Mouse (Mus musculus): ENCODE measurements around the gene Igdcc4. TPM values are rescaled to one million over a fixed set of nuclear protein-coding genes. Genes with fewer than 3 reads are reported as not detected.
A peak's percentile ranks its signal among the peaks of the same experiment; 100 is the strongest.

The Igdcc4 gene
- polyA plus RNA-seq, 1 experiment = 9.4 TPM

DNA sequence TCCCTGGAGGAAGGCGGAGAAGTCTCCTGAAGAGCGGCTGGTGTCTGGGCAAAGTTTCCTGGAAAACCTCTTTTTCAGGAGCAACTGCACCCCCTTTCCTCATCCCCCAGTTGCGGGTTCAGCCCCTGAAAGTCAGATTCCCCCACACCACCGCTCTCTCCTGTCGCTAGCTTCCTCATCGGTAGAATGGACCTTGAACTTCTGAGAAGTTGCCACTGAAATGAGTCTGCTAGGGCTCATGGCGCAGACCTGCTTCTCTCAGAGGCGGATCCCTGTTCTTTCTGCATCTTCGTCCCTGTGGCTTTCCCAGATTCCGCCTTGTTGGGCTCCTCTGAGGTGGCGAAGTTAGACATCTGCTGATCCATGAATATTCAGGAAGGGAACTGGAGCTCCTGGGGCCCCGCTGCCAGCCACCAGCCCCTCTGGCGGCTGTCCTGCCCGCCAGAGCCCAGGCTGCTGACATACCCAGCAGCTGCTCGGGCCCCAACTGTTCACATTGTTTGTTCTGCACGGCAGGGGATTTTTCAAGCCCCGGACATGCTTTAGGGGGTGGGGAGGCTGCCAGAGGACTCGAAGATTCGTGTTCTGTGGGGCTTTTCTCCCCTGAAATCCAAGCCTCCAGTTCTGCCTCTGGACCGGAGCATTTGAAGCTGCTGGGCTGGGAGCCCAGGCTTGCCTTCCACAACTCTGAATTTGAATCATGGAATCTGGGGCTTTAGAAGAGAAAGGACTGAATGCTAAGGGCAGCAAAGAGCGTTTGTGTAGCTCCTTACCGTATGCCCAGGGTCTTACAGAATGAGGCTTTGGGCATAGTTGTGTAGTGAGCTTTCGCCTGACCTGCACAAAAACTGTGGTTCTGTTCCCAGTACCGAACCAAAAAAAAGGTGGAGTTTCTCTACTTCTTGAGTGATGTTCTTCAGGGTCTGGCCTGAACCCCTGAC, 8.1 kb downstream of the Igdcc4 start:
- H3K79me2 ChIP-seq (ENCODE audit: control insufficient read depth, insufficient read depth) = no peaks in the 10 kb centered on the region
- no peak overlapping the region for H3K4me3 ChIP-seq
- no peak overlapping the region for H3ac ChIP-seq (ENCODE audit: control insufficient read depth, insufficient read length)
- H3K36me3 ChIP-seq (ENCODE audit: control insufficient read depth, insufficient read depth) = no peaks in the 10 kb centered on the region
- H3K4me2 ChIP-seq (ENCODE audit: low read depth) = peak overlapping the region; percentile 58
- TF ChIP-seq CEBPB (IDR thresholded peaks at IDR 0.05; ENCODE audit: insufficient read depth, poor library complexity, severe bottlenecking) (no peak), POLR2A (IDR thresholded peaks at IDR 0.05; ENCODE audit: insufficient read length, low read depth) (no peak), POLR2AphosphoS2 (IDR thresholded peaks at IDR 0.05; ENCODE audit: insufficient read length, low read depth) (no peak), SRF (IDR thresholded peaks at IDR 0.05; ENCODE audit: control insufficient read depth, insufficient read length, low read depth) (no peak), TCF12 (IDR thresholded peaks at IDR 0.05; ENCODE audit: insufficient read depth, poor library complexity, severe bottlenecking) (peak; percentile 59), REST (IDR thresholded peaks at IDR 0.05; ENCODE audit: insufficient read depth, insufficient read length) (no peak), TCF3 (IDR thresholded peaks at IDR 0.05; ENCODE audit: insufficient read length, low read depth) (peak; percentile 58), E2F4 (IDR thresholded peaks at IDR 0.05; ENCODE audit: insufficient read depth) (no peak), MYOD1 (IDR thresholded peaks at IDR 0.05; ENCODE audit: control insufficient read depth in 1 of 3, insufficient read length in 2 of 3, low read depth in 2 of 3) (peak in 2 of 3 experiments; percentile 82 to 94), USF1 (IDR thresholded peaks at IDR 0.05; ENCODE audit: low read depth) (no peak), MAX (IDR thresholded peaks at IDR 0.05; ENCODE audit: low read depth) (no peak), MYOG (IDR thresholded peaks at IDR 0.05; ENCODE audit: control insufficient read depth in 1 of 3, insufficient read depth in 1 of 3, insufficient read length in 2 of 3, low read depth in 2 of 3) (peak; percentile 65 to 96 (median 86))
- no peaks in the 10 kb centered on the region for H3K27me3 ChIP-seq (ENCODE audit: control insufficient read depth, insufficient read depth, insufficient read length)

DNA sequence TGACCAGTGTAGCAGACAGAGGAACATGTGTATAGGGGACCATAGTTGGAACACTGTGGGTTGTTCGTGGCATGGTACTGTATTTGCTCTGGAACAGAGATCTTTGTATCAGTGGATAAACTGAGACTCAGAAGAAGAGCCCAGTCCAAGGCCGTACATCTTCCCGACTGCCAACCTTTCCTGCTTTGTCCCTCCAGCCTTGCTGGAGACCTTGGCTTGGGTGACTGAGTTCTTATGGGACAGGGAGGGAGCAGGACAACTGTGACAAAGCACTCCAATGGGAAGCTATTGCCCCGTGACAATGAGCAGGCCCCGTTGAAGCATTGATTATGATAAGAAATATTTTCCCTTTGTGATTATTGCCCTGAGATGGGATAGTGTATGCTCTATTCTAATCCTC, 10.4 kb downstream of the Igdcc4 start:
- Histone ChIP-seq H3K27me3 (ENCODE audit: control insufficient read depth, insufficient read depth, insufficient read length) (no peaks in the 10 kb centered on the region), H3ac (ENCODE audit: control insufficient read depth, insufficient read length) (no peak overlapping the region), H3K4me3 (no peak overlapping the region), H3K4me2 (ENCODE audit: low read depth) (no peak overlapping the region), H3K36me3 (ENCODE audit: control insufficient read depth, insufficient read depth) (no peaks in the 10 kb centered on the region), H3K79me2 (ENCODE audit: control insufficient read depth, insufficient read depth) (no peaks in the 10 kb centered on the region)
- TF ChIP-seq MYOG (IDR thresholded peaks at IDR 0.05; ENCODE audit: control insufficient read depth in 1 of 3, insufficient read depth in 1 of 3, insufficient read length in 2 of 3, low read depth in 2 of 3) (no peak), REST (IDR thresholded peaks at IDR 0.05; ENCODE audit: insufficient read depth, insufficient read length) (no peak), SRF (IDR thresholded peaks at IDR 0.05; ENCODE audit: control insufficient read depth, insufficient read length, low read depth) (no peak), POLR2A (IDR thresholded peaks at IDR 0.05; ENCODE audit: insufficient read length, low read depth) (no peak), USF1 (IDR thresholded peaks at IDR 0.05; ENCODE audit: low read depth) (no peak), TCF3 (IDR thresholded peaks at IDR 0.05; ENCODE audit: insufficient read length, low read depth) (no peak), E2F4 (IDR thresholded peaks at IDR 0.05; ENCODE audit: insufficient read depth) (no peak), TCF12 (IDR thresholded peaks at IDR 0.05; ENCODE audit: insufficient read depth, poor library complexity, severe bottlenecking) (no peak), MAX (IDR thresholded peaks at IDR 0.05; ENCODE audit: low read depth) (no peak), MYOD1 (IDR thresholded peaks at IDR 0.05; ENCODE audit: control insufficient read depth in 1 of 3, insufficient read length in 2 of 3, low read depth in 2 of 3) (no peak), POLR2AphosphoS2 (IDR thresholded peaks at IDR 0.05; ENCODE audit: insufficient read length, low read depth) (no peak), CEBPB (IDR thresholded peaks at IDR 0.05; ENCODE audit: insufficient read depth, poor library complexity, severe bottlenecking) (no peak)

DNA sequence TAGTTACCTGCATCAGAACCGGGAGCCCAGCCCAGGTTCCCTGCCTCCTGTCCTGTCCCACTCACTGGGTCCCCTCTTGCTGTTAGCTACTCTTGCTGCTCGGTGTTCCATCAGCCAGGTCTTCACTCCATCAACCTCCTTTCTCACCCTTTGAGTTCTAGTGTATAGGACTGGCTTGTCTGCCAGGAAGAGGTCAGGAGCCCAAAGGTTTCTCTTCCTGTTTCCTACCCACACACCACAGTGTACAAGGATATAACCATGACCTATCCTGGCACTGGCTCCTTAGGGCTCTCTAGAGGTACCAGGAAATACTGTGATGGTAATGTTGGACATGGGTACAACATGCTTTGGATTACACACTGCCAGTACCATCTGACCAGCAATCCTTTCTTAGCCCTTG, 12.4 kb downstream of the Igdcc4 start:
- no peak overlapping the region for H3K4me3 ChIP-seq
- H3K36me3 ChIP-seq (ENCODE audit: control insufficient read depth, insufficient read depth) = no peaks in the 10 kb centered on the region
- no peak overlapping the region for H3ac ChIP-seq (ENCODE audit: control insufficient read depth, insufficient read length)
- H3K79me2 ChIP-seq (ENCODE audit: control insufficient read depth, insufficient read depth) = no peaks in the 10 kb centered on the region
- H3K27me3 ChIP-seq (ENCODE audit: control insufficient read depth, insufficient read depth, insufficient read length) = no peaks in the 10 kb centered on the region
- peak overlapping the region; percentile 1 for H3K4me2 ChIP-seq (ENCODE audit: low read depth)
- TF ChIP-seq MAX (IDR thresholded peaks at IDR 0.05; ENCODE audit: low read depth) = no peak
- no peak for TF ChIP-seq MYOD1 (IDR thresholded peaks at IDR 0.05; ENCODE audit: control insufficient read depth in 1 of 3, insufficient read length in 2 of 3, low read depth in 2 of 3)

DNA sequence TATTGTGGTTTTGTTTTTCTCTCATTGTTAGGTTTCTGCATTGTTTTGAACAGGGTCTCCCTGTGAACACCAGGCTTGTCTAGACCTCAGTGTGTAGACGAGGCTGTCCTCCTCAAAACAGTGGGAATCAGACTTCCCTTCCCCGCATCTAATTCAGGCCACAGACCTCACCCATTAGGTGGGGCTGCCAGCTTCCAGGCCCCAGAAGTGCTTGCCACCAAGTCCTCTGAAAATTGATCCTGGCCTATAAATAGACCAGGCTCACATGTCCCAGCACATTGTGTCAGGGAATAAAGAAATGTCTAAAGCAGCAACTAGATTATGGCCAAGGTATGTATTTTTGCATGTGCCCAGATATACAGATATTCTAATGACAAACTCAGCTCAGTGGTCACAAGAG, 14.6 kb downstream of the Igdcc4 start:
- no peak overlapping the region for H3ac ChIP-seq (ENCODE audit: control insufficient read depth, insufficient read length)
- no peaks in the 10 kb centered on the region for H3K27me3 ChIP-seq (ENCODE audit: control insufficient read depth, insufficient read depth, insufficient read length)
- no peaks in the 10 kb centered on the region for H3K79me2 ChIP-seq (ENCODE audit: control insufficient read depth, insufficient read depth)
- H3K36me3 ChIP-seq (ENCODE audit: control insufficient read depth, insufficient read depth) = no peaks in the 10 kb centered on the region
- TF ChIP-seq REST (IDR thresholded peaks at IDR 0.05; ENCODE audit: insufficient read depth, insufficient read length) (no peak), SRF (IDR thresholded peaks at IDR 0.05; ENCODE audit: control insufficient read depth, insufficient read length, low read depth) (no peak), POLR2AphosphoS2 (IDR thresholded peaks at IDR 0.05; ENCODE audit: insufficient read length, low read depth) (no peak), TCF3 (IDR thresholded peaks at IDR 0.05; ENCODE audit: insufficient read length, low read depth) (no peak), MYOD1 (IDR thresholded peaks at IDR 0.05; ENCODE audit: control insufficient read depth in 1 of 3, insufficient read length in 2 of 3, low read depth in 2 of 3) (peak in 1 of 3 experiments; percentile 14), MYOG (IDR thresholded peaks at IDR 0.05; ENCODE audit: control insufficient read depth in 1 of 3, insufficient read depth in 1 of 3, insufficient read length in 2 of 3, low read depth in 2 of 3) (peak in 1 of 3 experiments; percentile 34), MAX (IDR thresholded peaks at IDR 0.05; ENCODE audit: low read depth) (no peak), TCF12 (IDR thresholded peaks at IDR 0.05; ENCODE audit: insufficient read depth, poor library complexity, severe bottlenecking) (no peak), POLR2A (IDR thresholded peaks at IDR 0.05; ENCODE audit: insufficient read length, low read depth) (no peak), USF1 (IDR thresholded peaks at IDR 0.05; ENCODE audit: low read depth) (peak; percentile 31), E2F4 (IDR thresholded peaks at IDR 0.05; ENCODE audit: insufficient read depth) (no peak), CEBPB (IDR thresholded peaks at IDR 0.05; ENCODE audit: insufficient read depth, poor library complexity, severe bottlenecking) (no peak)
- H3K4me2 ChIP-seq (ENCODE audit: low read depth) = peak overlapping the region; percentile 33
- no peak overlapping the region for H3K4me3 ChIP-seq
